Mouse (Mus musculus) embryonic facial prominence, embryonic 14.5 days (tissue): ENCODE data around the gene Borcs6. TPM values are rescaled to one million over a fixed set of nuclear protein-coding genes. Genes with fewer than 3 reads are reported as not detected.

Experiments used
- ATAC-seq: fragments of 200-750 bp; cut with Nextera tagmentation; 2 replicates; pipeline ENCODE4 v1.8.0; 2017; ENCODE audit warnings: low read depth, moderate number of reproducible peaks, moderate TSS enrichment
- DNase-seq: peaks from one replicate; pipeline ENCODE4 v3.0.0-alpha.2; 2015; ENCODE audit warnings: low spot score
- H3K27ac ChIP-seq: fragments of 300-500 bp; sonication (generic); replicated peaks from 2 replicates; pipeline ENCODE4 v1.5.1; 2014; ENCODE audit warnings: low read depth, mild to moderate bottlenecking, low read length, moderate library complexity
- H3K27me3 ChIP-seq: fragments of 300-500 bp; sonication (generic); replicated peaks from 2 replicates; pipeline ENCODE4 v1.6.1; 2014; ENCODE audit warnings: low read length; ENCODE audit not compliant: control insufficient read depth, insufficient read depth
- H3K36me3 ChIP-seq: fragments of 300-500 bp; sonication (generic); 2 replicates; pipeline ENCODE4 v1.6.1; 2014; ENCODE audit warnings: low read length, mixed read lengths; ENCODE audit not compliant: control insufficient read depth, insufficient read depth
- H3K4me1 ChIP-seq: fragments of 300-500 bp; sonication (generic); 2 replicates; pipeline ENCODE4 v1.6.1; 2014; ENCODE audit warnings: antibody characterized with exemption, low read length; ENCODE audit not compliant: control insufficient read depth, insufficient read depth
- H3K4me2 ChIP-seq: fragments of 300-500 bp; sonication (generic); 2 replicates; pipeline ENCODE4 v1.6.1; 2014; ENCODE audit warnings: low read depth, mild to moderate bottlenecking, low read length, moderate library complexity, mixed read lengths
- H3K4me3 ChIP-seq: fragments of 300-500 bp; sonication (generic); 2 replicates; pipeline ENCODE4 v1.5.1; 2014; ENCODE audit warnings: low read depth, mild to moderate bottlenecking, low read length
- H3K9ac ChIP-seq: fragments of 300-500 bp; sonication (generic); 2 replicates; pipeline ENCODE4 v1.6.1; 2014; ENCODE audit warnings: low read depth, mild to moderate bottlenecking, low read length, moderate library complexity, mixed read lengths
- H3K9me3 ChIP-seq: fragments of 300-500 bp; sonication (generic); 2 replicates; pipeline ENCODE4 v1.6.1; 2016; ENCODE audit warnings: low read length; ENCODE audit not compliant: control insufficient read depth
- WGBS: fragments of 180-500 bp; shearing (Covaris S2); extraction: QIAGEN DNeasy Blood & Tissue Kit; methylation state at CpG from one replicate; pipeline ENCODE4 v1.1.7; 2014; 5-methylcytosine and 5-hydroxymethylcytosine counted together
- polyA plus RNA-seq: library from polyadenylated mRNA; unstranded; fragments of >200 nt; fragmentation: Nextera tagmentation; extraction: Ambion mirVana; gene quantifications from 2 replicates; pipeline ENCODE4 v1.2.1, GENCODE M21; 2014

Gene Borcs6
- polyA plus RNA-seq, 1 experiment from 2014 or later = 12.4 TPM

DNA sequence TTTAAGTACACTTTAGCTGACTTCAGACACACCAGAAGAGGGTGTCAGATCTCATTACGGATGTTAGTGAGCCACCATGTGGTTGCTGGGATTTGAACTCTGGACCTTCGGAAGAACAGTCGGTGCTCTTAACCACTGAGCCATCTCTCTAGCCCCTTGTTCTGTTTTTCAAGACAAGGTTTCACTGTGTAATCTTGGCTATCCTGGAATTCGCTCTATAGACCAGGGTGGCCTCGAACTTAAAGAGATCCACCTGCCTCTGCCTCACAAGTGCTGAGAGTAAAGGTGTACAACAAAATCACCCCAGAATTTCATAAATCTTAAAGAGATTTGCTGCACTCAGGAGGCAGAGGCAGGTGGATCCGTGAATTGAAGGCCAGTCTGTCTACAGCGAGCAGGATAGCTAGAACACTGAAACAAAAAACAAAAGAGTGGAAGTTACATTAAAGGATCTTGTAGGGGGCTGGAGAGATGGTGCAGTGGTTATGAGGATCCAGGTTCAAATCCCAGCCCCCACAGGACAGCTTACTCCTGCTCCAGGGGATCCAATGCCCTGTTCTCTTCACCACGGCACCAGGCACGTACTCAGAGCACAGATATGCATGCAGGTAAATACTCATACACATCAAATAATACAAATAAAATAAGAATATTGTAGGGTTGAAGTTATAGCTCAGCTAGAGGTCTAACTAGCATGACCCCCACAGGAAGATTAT, 16.4 kb downstream of the Borcs6 start:
- DNase-seq (no peak), ATAC-seq (no peak)
- H3K27me3 ChIP-seq = no peaks in the 10 kb centered on the region
- H3K9me3 ChIP-seq = no peaks in the 10 kb centered on the region
- no peak overlapping the region for H3K9ac ChIP-seq
- 47% methylated on average over 8 of the region's 9 CpGs for WGBS
- H3K4me1 ChIP-seq = 0 out of 2 replicates have a peak, but pooled peaks cover 5% of the 10 kb centered on the region
- H3K4me3 ChIP-seq = no peak overlapping the region
- H3K36me3 ChIP-seq = no peaks in the 10 kb centered on the region
- no peak overlapping the region for H3K4me2 ChIP-seq
- H3K27ac ChIP-seq = no peak overlapping the region

DNA sequence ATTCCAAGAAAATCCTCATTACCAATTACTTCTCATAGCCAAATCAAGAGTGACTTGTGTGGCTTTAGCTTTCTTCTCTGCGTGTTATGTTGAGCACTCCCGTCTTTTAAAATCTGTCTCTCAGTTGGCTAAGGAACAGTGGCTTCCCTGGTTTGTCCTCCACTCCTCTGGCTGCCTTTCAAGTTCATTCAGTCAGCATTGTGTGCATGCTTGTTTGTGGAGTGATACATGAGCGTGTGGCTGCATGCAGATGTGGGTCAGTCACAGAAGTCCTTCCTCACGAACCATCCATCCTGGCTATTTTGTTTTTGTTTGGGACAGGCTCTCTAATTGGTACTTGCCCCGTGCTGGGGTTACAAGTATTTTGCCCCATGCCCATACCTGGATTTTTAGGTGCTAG, 17.1 kb downstream of the Borcs6 start:
- no peak overlapping the region for H3K4me2 ChIP-seq
- no peaks in the 10 kb centered on the region for H3K27me3 ChIP-seq
- no peaks in the 10 kb centered on the region for H3K9me3 ChIP-seq
- 65% methylated on average over 5 of the region's 5 CpGs for WGBS
- H3K27ac ChIP-seq = no peak overlapping the region
- ATAC-seq = no peak
- H3K36me3 ChIP-seq = no peaks in the 10 kb centered on the region
- H3K9ac ChIP-seq = no peak overlapping the region
- 0 out of 2 replicates have a peak, but pooled peaks cover 5% of the 10 kb centered on the region for H3K4me1 ChIP-seq
- H3K4me3 ChIP-seq = no peak overlapping the region
- no peak for DNase-seq

DNA sequence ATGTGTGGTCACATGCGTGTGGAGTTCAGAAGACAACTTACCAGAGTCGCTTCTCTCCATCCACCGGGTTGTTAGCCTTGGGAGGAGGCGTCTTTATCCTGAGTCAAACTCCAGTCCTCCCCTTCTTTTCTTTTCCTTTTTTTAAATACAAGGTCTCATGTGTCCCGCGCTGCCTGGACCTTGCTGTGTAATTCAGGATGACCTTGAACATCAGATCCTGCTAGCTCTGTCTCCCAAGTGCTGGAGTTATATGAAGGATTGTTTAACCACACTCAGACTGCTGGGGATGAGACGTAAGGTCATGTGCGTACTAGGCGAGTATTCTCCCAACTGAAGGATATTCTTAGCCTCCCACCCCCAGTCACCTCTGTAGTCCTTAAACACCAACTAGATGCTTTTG, 17.8 kb downstream of the Borcs6 start:
- no peak overlapping the region for H3K27ac ChIP-seq
- no peaks in the 10 kb centered on the region for H3K36me3 ChIP-seq
- 0 out of 2 replicates have a peak, but pooled peaks cover 1% of the 10 kb centered on the region for H3K4me1 ChIP-seq
- no peak overlapping the region for H3K4me3 ChIP-seq
- ATAC-seq (no peak), DNase-seq (no peak)
- no peaks in the 10 kb centered on the region for H3K27me3 ChIP-seq
- whole genome bisulfite sequencing = 86% methylated on average over 9 of the region's 9 CpGs
- no peak overlapping the region for H3K4me2 ChIP-seq
- no peak overlapping the region for H3K9ac ChIP-seq
- H3K9me3 ChIP-seq = no peaks in the 10 kb centered on the region

DNA sequence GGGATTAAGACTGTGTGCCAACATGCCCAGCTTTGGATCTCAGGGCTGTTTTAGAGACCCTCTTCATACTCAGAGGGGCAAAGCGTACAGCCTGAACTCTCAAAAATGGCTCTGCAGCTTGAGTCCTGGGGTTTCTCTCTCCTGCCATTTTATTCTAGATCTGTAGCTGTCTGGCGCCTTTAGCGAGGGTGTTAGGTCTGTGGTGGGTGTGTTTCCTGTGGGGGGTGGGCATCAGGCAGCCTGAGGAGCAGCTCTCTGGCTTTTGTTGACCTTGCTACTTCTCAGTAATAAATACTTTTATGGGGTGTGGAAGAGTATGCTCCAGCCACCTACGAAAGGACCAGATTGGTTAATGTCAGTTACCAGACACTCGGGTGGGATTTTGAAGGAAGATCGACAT, 18.5 kb downstream of the Borcs6 start:
- no peaks in the 10 kb centered on the region for H3K36me3 ChIP-seq
- H3K4me3 ChIP-seq = no peak overlapping the region
- ATAC-seq (no peak), DNase-seq (no peak)
- no peaks in the 10 kb centered on the region for H3K27me3 ChIP-seq
- no peaks in the 10 kb centered on the region for H3K4me1 ChIP-seq
- no peak overlapping the region for H3K4me2 ChIP-seq
- WGBS = 78% methylated on average over 6 of the region's 6 CpGs
- H3K9me3 ChIP-seq = no peaks in the 10 kb centered on the region
- no peak overlapping the region for H3K9ac ChIP-seq
- no peak overlapping the region for H3K27ac ChIP-seq

DNA sequence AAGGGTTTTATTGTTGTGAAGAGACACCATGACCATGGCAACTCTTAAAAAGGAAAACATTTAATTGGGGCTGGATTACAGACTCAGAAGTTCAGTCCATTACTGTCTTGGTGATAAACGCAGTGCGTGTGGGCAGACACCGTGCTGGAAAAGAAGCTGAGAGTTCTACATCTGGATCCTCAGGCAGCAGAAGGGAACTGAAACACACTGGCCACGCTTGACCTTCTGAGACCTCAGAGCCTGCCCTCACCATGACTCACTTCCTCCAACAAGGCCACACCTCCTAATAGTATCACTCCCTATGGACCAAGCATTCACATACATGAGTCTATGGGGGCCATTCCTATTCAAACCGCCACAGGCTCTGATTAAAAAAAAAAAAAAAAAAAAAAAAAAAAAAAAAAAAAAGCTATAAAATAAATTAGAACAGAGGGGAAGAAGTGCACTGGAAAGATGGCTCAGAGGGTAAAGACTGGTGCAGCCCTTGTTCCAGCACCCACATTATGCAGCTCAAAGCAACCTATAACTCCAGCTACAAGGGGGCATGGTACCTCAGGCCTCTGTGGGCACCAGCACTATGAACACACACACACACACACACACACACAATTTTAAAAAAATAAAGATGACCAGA, 19.4 kb downstream of the Borcs6 start:
- ATAC-seq (no peak), DNase-seq (no peak)
- WGBS = 56% methylated on average over 5 of the region's 5 CpGs
- Histone ChIP-seq H3K9me3 (no peaks in the 10 kb centered on the region), H3K4me2 (no peak overlapping the region), H3K4me3 (no peak overlapping the region), H3K9ac (no peak overlapping the region), H3K4me1 (no peaks in the 10 kb centered on the region), H3K36me3 (no peaks in the 10 kb centered on the region), H3K27ac (no peak overlapping the region), H3K27me3 (no peaks in the 10 kb centered on the region)

DNA sequence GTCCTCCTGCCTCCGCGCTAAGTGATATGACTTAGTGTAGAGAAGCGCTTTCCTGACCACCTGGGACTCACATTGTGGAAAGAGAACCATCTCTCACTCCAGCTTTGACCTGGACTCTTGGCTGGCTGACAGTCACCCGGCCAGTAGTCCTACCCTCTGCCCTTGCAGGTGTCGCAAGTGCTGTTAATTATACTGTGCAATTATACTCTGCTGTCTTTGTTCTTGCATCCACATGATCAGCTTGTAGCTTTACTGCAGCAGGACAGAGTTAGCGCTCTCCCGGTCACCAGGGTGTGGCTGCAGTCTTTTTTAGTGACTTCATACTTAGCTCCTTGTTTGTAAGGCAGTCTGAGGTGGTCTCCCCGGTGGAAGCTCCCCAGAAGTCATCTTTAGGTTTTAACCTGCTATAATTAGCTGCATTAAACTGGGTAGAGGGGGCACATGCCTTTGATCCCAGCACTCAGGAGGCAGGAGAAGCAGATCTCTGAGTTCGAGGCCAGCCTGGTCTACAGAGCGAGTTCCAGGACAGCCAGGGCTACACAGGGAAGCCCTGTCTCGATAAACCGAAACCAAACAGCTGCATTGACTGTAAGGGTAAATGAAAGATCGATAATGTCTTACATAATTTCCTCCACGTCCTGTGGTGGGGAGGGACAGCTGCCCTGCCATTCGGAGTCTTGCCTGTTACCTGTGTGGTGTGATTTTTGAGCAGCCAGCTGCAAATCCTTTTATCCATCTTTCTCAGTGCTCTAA, 20.8 kb downstream of the Borcs6 start:
- H3K4me1 ChIP-seq = no peaks in the 10 kb centered on the region
- H3K4me3 ChIP-seq = no peak overlapping the region
- DNase-seq (no peak), ATAC-seq (no peak)
- no peaks in the 10 kb centered on the region for H3K36me3 ChIP-seq
- H3K27ac ChIP-seq = no peak overlapping the region
- no peak overlapping the region for H3K4me2 ChIP-seq
- H3K27me3 ChIP-seq = no peaks in the 10 kb centered on the region
- no peaks in the 10 kb centered on the region for H3K9me3 ChIP-seq
- 80% methylated on average over 15 of the region's 15 CpGs for WGBS
- H3K9ac ChIP-seq = no peak overlapping the region

DNA sequence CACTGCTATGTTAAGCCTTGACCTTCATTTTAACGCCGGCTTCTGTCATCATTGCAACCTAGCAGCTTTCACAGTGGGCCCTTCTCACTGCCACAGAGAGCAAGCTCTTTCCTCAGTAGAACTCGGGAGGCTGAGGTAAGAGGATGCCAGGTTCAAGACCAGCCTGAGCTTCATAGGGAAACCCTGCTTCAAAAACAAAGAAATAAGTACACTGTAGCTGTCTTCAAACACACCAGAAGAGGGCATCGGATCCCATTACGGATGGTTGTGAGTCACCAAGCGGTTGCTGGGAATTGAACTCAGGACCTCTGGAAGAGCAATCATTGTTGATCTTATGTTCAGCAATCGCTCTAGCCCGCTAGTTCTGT, 21.3 kb downstream of the Borcs6 start:
- Histone ChIP-seq H3K4me1 (no peaks in the 10 kb centered on the region), H3K36me3 (no peaks in the 10 kb centered on the region), H3K4me3 (no peak overlapping the region), H3K27ac (no peak overlapping the region), H3K27me3 (no peaks in the 10 kb centered on the region), H3K9ac (no peak overlapping the region), H3K9me3 (no peaks in the 10 kb centered on the region), H3K4me2 (no peak overlapping the region)
- no peak for ATAC-seq
- 90% methylated on average over 8 of the region's 8 CpGs for WGBS
- DNase-seq = no peak

DNA sequence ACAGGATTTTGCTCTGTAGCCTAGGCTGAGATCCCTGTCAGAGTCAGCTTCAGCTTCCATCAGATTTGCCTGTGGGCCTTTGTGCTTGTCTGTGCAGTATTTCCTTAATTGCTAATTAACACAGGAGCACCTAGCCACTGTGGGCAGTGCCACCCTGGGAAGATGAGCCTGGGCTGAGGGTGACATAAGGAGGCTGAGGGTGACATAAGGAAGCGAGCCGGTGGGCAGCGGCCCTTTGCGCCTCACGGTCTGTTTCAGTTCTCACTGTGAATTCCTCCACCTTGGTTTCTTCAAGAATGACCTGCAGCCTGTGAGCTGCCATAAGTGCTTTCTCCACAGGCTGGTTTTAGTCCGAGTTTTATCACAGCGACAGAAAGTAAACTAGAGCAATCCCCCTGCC, 22.1 kb downstream of the Borcs6 start:
- H3K27ac ChIP-seq = no peak overlapping the region
- H3K36me3 ChIP-seq = no peaks in the 10 kb centered on the region
- DNase-seq (no peak), ATAC-seq (no peak)
- WGBS = 84% methylated on average over 7 of the region's 7 CpGs
- H3K4me2 ChIP-seq = no peak overlapping the region
- H3K4me3 ChIP-seq = no peak overlapping the region
- no peak overlapping the region for H3K9ac ChIP-seq
- no peaks in the 10 kb centered on the region for H3K4me1 ChIP-seq
- no peaks in the 10 kb centered on the region for H3K27me3 ChIP-seq
- no peaks in the 10 kb centered on the region for H3K9me3 ChIP-seq
